Mouse (Mus musculus): ENCODE measurements around the gene Gm38655.
"Not testable (repeated sequence)": the region's sequence is repeated elsewhere in the genome, so short reads cannot be mapped to it uniquely, and the experiment has no call there.

Gene Gm38655

GRCm38 (mm10) chr17:25175411-25175810, at the start of gene Gm38655:
Gm38655 (minus strand) TSS chr17:25175471.
- no peaks in the 10 kb centered on the region for H3K27me3 ChIP-seq (ENCODE audit: control insufficient read depth, insufficient read depth, low read length, poor library complexity, severe bottlenecking)
- DNase-seq (ENCODE audit: low read depth, low spot score) = no peak
- H3K36me3 ChIP-seq (ENCODE audit: control insufficient read depth, insufficient read depth, low read length, poor library complexity, severe bottlenecking) = no peaks in the 10 kb centered on the region

DNA sequence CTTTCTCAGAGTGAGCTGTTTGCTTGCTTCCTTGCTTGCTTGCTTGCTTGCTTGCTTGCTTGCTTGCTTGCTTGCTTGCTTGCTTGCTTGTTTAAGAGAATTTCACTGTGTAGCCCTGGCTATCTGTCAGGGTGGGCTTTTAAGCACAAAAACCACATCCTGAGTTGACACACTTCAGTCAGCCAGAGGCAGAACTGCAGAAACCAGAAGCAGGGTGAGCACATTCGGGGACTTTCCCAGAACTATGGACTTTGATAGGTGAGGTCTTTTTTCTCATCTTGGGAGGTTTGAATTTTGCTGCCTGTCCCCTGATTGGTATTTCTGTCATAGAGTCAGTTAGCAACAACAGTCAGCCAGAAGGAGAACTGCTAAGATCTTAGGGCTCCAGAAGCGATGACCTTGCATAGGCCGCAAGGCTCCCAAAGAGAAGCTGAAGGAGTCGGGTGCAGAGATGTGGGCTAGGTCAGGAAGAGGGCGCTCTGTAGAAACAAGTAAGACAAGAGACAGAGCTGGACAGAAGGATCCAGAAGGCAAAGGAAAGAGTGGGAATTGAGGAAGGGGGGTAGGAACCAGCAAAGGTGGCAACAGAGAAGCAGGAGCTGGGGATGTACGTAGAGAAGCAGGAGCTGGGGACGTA, 49.4 kb upstream of the Gm38655 start:
- H3K27me3 ChIP-seq (ENCODE audit: control insufficient read depth, insufficient read depth, low read length, poor library complexity, severe bottlenecking) = no peaks in the 10 kb centered on the region
- peak; percentile 68 for DNase-seq (ENCODE audit: low read depth, low spot score)
- no peaks in the 10 kb centered on the region; the same call in 1 of the 2 replicates for H3K36me3 ChIP-seq (ENCODE audit: control insufficient read depth, insufficient read depth, low read length, poor library complexity, severe bottlenecking)

- no peaks in the 10 kb centered on the region for H3K27me3 ChIP-seq (ENCODE audit: control insufficient read depth, insufficient read depth, low read length, poor library complexity, severe bottlenecking)
- DNase-seq (ENCODE audit: low read depth, low spot score) = no peak
- no peaks in the 10 kb centered on the region; the same call in 1 of the 2 replicates for H3K36me3 ChIP-seq (ENCODE audit: control insufficient read depth, insufficient read depth, low read length, poor library complexity, severe bottlenecking)
Observed at GRCm38 (mm10) chr17:25222951-25223601, 47.8 kb upstream of the Gm38655 start.

DNA sequence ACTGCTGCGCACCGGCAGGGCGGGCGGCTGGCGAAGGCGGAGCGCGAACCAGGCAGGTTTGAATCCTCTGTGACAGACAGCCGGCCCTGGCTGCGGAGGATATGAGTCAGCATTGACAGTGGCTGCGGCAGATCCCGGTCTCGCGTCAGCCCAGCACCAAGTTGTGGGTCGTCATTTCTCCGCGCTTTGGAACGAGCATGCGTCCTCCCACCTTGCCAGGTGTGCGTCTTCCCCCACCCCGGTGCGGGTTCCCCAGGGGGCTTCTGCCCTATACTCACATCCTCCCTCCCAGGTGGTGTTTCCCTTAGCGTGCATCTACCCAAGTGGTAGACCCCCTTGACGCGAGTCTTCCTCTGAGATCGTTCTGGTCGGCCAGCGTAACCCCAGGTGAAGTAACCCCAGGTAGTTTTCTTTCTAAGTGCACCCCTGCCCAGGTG, 47.3 kb upstream of the Gm38655 start:
- peak; percentile 47 for DNase-seq (ENCODE audit: low read depth, low spot score)
- not testable (repeated sequence) for H3K36me3 ChIP-seq (ENCODE audit: control insufficient read depth, insufficient read depth, low read length, poor library complexity, severe bottlenecking)

DNA sequence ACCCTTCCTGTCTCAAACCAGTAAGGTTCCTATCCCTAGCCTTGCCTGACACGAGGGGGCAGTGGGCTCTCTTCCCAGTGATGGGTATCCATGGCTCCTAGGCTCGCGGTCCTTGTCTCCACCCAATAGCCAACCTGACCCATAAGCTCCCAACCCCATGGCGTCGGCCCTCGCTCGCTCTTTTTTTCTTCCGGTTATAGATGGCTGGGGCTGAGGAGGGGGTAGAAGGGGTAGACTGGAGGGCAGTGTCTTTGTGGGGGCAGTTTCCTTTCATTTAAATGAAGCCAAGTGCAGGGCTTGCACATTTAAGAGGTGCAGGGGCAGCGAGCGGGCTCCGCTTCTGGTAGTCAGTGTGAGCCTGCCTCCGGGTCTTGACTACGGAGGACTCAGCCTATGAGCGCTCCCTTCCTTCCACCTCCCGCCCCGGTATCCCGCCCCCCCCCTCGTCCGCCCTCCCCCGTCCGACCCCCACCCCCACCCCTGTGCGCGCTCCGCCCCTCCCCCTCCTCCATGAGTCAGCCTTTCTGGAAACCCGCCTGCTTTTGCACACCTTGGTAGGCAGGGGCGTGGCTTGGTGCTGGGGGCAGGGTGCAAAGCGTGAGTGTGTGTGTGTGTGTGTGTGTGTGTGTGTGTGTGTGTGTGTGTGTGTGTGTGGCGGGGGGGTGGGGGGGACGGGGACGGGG, 46.7 kb upstream of the Gm38655 start:
- DNase-seq (ENCODE audit: low read depth, low spot score) = peak; percentile 64
- Histone ChIP-seq H3K36me3 (ENCODE audit: control insufficient read depth, insufficient read depth, low read length, poor library complexity, severe bottlenecking) (no peaks in the 10 kb centered on the region; the same call in 1 of the 2 replicates), H3K27me3 (ENCODE audit: control insufficient read depth, insufficient read depth, low read length, poor library complexity, severe bottlenecking) (no peaks in the 10 kb centered on the region)

More for the DNA sequence above, 47.3 kb upstream of the Gm38655 start:
- not testable (repeated sequence) for H3K27me3 ChIP-seq (ENCODE audit: control insufficient read depth, insufficient read depth, low read length, poor library complexity, severe bottlenecking)

DNA sequence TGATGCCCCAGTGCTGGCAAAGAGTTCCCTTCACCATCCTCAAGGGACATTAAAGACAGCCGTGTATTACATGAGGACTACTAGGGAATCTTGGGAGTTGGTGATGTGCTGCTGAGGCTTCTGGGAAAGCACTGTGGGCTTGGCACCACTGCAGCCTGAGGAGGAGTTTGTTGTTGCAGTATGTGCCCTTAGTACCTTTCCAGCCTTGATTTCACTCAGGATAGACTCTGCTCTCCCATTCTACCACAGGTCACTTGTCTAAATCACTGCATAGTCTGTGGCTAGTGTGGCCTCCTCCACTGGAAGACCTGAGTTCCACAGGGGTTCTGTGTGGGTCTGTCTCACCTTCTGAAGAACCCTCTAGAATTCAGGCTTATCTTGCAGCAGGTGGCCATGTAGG, 45.5 kb upstream of the Gm38655 start:
- H3K27me3 ChIP-seq (ENCODE audit: control insufficient read depth, insufficient read depth, low read length, poor library complexity, severe bottlenecking) = no peaks in the 10 kb centered on the region
- no peaks in the 10 kb centered on the region; the same call in 1 of the 2 replicates for H3K36me3 ChIP-seq (ENCODE audit: control insufficient read depth, insufficient read depth, low read length, poor library complexity, severe bottlenecking)
- no peak for DNase-seq (ENCODE audit: low read depth, low spot score)

DNA sequence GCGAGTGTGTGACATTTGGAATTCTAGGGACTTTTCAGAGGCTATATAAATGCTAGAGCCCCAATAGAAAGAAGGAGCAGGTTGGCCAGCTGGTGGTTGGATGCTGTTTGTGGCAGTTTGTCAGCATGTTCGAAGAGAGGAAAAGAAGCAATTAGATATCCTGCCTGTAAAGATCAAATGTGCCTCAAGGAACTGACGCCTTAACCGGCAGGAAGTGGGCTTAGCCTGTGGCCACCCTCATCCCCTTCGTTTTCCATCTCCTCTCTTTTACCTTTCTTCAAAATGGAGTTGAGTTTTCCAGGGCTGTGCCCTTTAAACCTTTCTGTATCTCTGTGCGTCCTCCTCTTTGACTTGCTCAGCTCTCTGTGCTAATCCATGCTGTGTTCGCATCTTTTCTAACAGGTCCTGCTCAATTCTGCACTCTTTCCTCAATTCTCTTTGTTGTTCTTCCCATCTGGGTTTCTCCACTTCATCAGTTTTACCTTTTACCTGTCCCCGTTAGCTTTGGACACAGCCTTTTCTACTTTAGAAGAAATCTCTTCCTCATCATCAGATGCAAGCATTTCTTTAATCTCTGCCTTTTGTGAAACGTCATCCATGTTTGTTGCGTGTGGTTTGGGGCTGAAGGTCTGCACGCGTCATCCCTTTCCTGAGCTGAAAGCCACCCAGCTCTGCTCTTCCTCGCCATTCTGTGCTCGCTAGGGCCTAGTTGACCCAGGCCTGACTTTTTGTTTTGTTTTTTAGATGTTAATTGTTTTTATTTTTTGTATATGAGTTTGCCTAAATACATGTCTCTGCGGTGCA, 44.4 kb upstream of the Gm38655 start:
- DNase-seq (ENCODE audit: low read depth, low spot score) = no peak
- H3K27me3 ChIP-seq (ENCODE audit: control insufficient read depth, insufficient read depth, low read length, poor library complexity, severe bottlenecking) = no peaks in the 10 kb centered on the region
- H3K36me3 ChIP-seq (ENCODE audit: control insufficient read depth, insufficient read depth, low read length, poor library complexity, severe bottlenecking) = no peaks in the 10 kb centered on the region; the same call in 1 of the 2 replicates

DNA sequence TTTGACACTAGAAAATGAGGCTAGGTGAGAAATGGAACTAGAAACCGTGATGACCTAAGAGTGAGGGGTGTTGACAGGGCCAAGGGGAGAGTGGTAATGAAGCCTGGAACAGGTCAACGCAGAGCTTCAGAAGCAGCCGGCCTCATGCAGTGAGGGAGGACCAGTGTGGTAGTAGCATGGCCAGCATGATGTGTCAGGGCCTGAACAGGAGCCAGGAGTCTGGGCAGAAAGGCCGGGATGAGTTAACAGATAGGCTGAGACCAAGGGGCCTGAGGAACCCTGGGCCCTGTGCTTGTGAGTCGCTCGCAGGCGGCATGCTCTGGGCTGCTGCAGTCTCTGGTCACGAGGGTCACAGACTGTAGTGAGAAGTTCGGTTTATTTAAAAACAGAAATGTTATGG, 43.7 kb upstream of the Gm38655 start:
- H3K36me3 ChIP-seq (ENCODE audit: control insufficient read depth, insufficient read depth, low read length, poor library complexity, severe bottlenecking) = peaks cover 4% of the 10 kb centered on the region
- no peaks in the 10 kb centered on the region for H3K27me3 ChIP-seq (ENCODE audit: control insufficient read depth, insufficient read depth, low read length, poor library complexity, severe bottlenecking)
- no peak for DNase-seq (ENCODE audit: low read depth, low spot score)

- no peaks in the 10 kb centered on the region for H3K27me3 ChIP-seq (ENCODE audit: control insufficient read depth, insufficient read depth, low read length, poor library complexity, severe bottlenecking)
- peaks cover 6% of the 10 kb centered on the region for H3K36me3 ChIP-seq (ENCODE audit: control insufficient read depth, insufficient read depth, low read length, poor library complexity, severe bottlenecking)
- DNase-seq (ENCODE audit: low read depth, low spot score) = no peak
Observed at GRCm38 (mm10) chr17:25215431-25215830, 40.2 kb upstream of the Gm38655 start.

DNA sequence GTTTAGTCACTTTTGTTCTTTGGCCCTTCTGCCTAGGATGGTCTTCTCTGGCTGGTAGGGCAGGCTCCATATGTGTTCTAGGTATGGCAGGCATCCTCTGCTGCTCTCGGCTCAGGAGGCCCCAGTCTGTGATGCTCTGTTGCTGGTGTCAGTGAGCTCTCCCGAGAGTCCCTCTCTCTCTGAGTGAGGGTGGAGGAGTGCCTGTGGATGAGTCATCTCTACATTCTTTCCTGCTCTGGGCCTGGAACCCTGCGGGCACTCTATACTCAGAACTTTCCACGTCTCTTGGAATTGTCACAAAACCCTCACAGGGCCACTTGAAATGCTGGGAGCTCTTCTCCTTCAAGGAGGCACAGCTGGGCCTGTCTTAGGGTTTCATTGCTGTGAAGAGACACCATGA, 36.4 kb upstream of the Gm38655 start:
- Histone ChIP-seq H3K27me3 (ENCODE audit: control insufficient read depth, insufficient read depth, low read length, poor library complexity, severe bottlenecking) (no peaks in the 10 kb centered on the region), H3K36me3 (ENCODE audit: control insufficient read depth, insufficient read depth, low read length, poor library complexity, severe bottlenecking) (peaks cover 21% of the 10 kb centered on the region)
- no peak for DNase-seq (ENCODE audit: low read depth, low spot score)

DNA sequence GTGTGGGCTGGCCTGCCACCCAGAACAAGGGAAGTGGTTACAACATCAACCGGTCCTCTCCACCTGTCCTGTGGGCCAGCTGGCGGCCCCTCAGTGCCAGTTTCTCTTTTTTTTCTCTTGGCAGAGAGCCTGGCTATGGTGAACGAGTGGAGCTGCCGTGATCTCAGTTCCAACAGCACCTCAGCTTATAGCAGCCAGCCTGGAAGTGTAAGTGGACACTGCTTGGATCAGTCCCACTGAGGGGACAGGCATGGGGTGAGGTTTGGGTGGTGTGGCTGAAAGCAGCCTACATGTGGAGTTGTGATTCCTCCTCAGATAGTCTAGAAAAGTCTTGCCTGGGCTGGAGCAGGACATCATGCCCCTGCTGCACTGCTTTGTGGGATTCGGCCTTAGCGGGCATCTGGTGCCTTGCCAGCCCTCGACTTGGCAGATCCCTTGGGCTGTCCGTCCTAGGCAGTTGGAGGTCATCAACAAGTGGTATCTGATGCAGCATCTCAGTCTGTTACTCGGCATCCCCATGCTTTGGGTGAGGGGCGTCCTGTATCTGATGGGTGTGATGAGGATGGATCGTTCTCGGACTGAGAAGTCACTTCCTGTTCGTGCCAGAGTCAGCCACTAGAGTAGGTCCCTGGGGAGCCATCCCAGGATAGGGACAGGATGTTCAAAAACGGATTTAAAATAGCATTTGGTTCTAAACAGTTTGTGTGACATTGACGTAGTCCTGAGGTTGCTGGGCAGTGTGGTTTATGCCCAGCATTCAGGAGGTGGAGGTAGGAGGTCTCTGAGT, 35.6 kb upstream of the Gm38655 start:
- peak; percentile 34 for DNase-seq (ENCODE audit: low read depth, low spot score)
- Histone ChIP-seq H3K27me3 (ENCODE audit: control insufficient read depth, insufficient read depth, low read length, poor library complexity, severe bottlenecking) (no peaks in the 10 kb centered on the region), H3K36me3 (ENCODE audit: control insufficient read depth, insufficient read depth, low read length, poor library complexity, severe bottlenecking) (peaks cover 23% of the 10 kb centered on the region)

- Histone ChIP-seq H3K36me3 (ENCODE audit: control insufficient read depth, insufficient read depth, low read length, poor library complexity, severe bottlenecking) (peaks cover 25% of the 10 kb centered on the region), H3K27me3 (ENCODE audit: control insufficient read depth, insufficient read depth, low read length, poor library complexity, severe bottlenecking) (no peaks in the 10 kb centered on the region)
- DNase-seq (ENCODE audit: low read depth, low spot score) = no peak
Observed at GRCm38 (mm10) chr17:25210006-25210405, 34.7 kb upstream of the Gm38655 start.

DNA sequence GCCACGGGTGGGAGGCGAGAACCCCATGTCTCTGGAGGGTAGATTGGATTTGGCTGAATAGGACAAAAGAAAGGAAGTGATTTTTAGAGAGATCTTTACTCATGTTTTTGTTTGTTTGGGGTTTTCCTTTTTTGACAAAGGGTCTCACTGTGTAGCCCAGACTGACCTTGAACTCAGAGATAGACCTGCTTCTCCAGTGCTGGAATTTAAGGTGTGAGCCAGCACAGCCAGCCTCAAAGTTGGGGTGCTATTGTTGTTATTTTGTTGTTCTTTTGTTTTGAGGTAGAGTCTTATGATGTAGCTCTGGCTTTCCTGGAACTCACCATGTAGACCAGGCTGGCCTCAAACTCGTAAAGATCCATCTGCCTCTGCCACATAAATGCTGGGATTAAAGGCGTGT, 27.1 kb upstream of the Gm38655 start:
- Histone ChIP-seq H3K36me3 (ENCODE audit: control insufficient read depth, insufficient read depth, low read length, poor library complexity, severe bottlenecking) (peaks cover 22% of the 10 kb centered on the region), H3K27me3 (ENCODE audit: control insufficient read depth, insufficient read depth, low read length, poor library complexity, severe bottlenecking) (no peaks in the 10 kb centered on the region)
- no peak for DNase-seq (ENCODE audit: low read depth, low spot score)

- Histone ChIP-seq H3K36me3 (ENCODE audit: control insufficient read depth, insufficient read depth, low read length, poor library complexity, severe bottlenecking) (peaks cover 4% of the 10 kb centered on the region; the same call in 1 of the 2 replicates), H3K27me3 (ENCODE audit: control insufficient read depth, insufficient read depth, low read length, poor library complexity, severe bottlenecking) (no peaks in the 10 kb centered on the region)
- no peak for DNase-seq (ENCODE audit: low read depth, low spot score)
Observed at GRCm38 (mm10) chr17:25189091-25189490, 13.8 kb upstream of the Gm38655 start.

Measured in splenic B cell, adult 2 months (primary cell).